Mouse (Mus musculus): ENCODE results near the gene Cntnap1.
"Not testable (repeated sequence)": the region's sequence is repeated elsewhere in the genome, so short reads cannot be mapped to it uniquely, and the experiment has no call there.

Cntnap1 gene

GRCm38 (mm10) chr11:101149178-101150105, 20.9 kb upstream of the Cntnap1 start:
- DNase-seq (ENCODE audit: low spot score) = no peak

- no peak for DNase-seq (ENCODE audit: low spot score)
Observed at GRCm38 (mm10) chr11:101151063-101151462, 19.3 kb upstream of the Cntnap1 start.

- DNase-seq (ENCODE audit: low spot score) = no peak
Observed at GRCm38 (mm10) chr11:101152825-101153224, 17.5 kb upstream of the Cntnap1 start.

GRCm38 (mm10) chr11:101154648-101155047, 15.7 kb upstream of the Cntnap1 start:
- DNase-seq (ENCODE audit: low spot score) = no peak

- no peak for DNase-seq (ENCODE audit: low spot score)
Observed at GRCm38 (mm10) chr11:101155151-101155550, 15.2 kb upstream of the Cntnap1 start.

GRCm38 (mm10) chr11:101155728-101156371, 14.5 kb upstream of the Cntnap1 start, which contains the start of gene Tubg2:
Gene Tubg2 (plus strand): TSS chr11:101155907.
- DNase-seq (ENCODE audit: low spot score) = peak; percentile 80

- not testable (repeated sequence) for DNase-seq (ENCODE audit: low spot score)
Observed at GRCm38 (mm10) chr11:101160151-101160550, 10.2 kb upstream of the Cntnap1 start.

- not testable (repeated sequence) for DNase-seq (ENCODE audit: low spot score)
Observed at GRCm38 (mm10) chr11:101160981-101161505, 9.3 kb upstream of the Cntnap1 start.

GRCm38 (mm10) chr11:101161551-101161950, 8.8 kb upstream of the Cntnap1 start:
- no peak for DNase-seq (ENCODE audit: low spot score)

GRCm38 (mm10) chr11:101162301-101162700, 8.0 kb upstream of the Cntnap1 start:
- no peak for DNase-seq (ENCODE audit: low spot score)

GRCm38 (mm10) chr11:101162772-101163171, 7.6 kb upstream of the Cntnap1 start:
- DNase-seq (ENCODE audit: low spot score) = no peak

- no peak for DNase-seq (ENCODE audit: low spot score)
Observed at GRCm38 (mm10) chr11:101163476-101164350, 6.6 kb upstream of the Cntnap1 start.

GRCm38 (mm10) chr11:101164351-101164665, 6.0 kb upstream of the Cntnap1 start:
- DNase-seq (ENCODE audit: low spot score) = no peak

- no peak for DNase-seq (ENCODE audit: low spot score)
Observed at GRCm38 (mm10) chr11:101164677-101165580, 5.4 kb upstream of the Cntnap1 start.

- DNase-seq (ENCODE audit: low spot score) = no peak
Observed at GRCm38 (mm10) chr11:101166357-101166756, 4.0 kb upstream of the Cntnap1 start.

- DNase-seq (ENCODE audit: low spot score) = no peak
Observed at GRCm38 (mm10) chr11:101167211-101167962, 2.9 kb upstream of the Cntnap1 start.

- DNase-seq (ENCODE audit: low spot score) = no peak
Observed at GRCm38 (mm10) chr11:101167963-101168300, 2.4 kb upstream of the Cntnap1 start.

- DNase-seq (ENCODE audit: low spot score) = no peak
Observed at GRCm38 (mm10) chr11:101168301-101168980, 1.9 kb upstream of the Cntnap1 start.

GRCm38 (mm10) chr11:101169301-101170107, 819 bp upstream of the Cntnap1 start:
- DNase-seq (ENCODE audit: low spot score) = no peak
